Mouse (Mus musculus) layer of hippocampus, adult 2 months (tissue): ENCODE measurements around the gene Wdfy4. TPM values are rescaled to one million over a fixed set of nuclear protein-coding genes. Genes with fewer than 3 reads are reported as not detected.

Source experiments
- DNase-seq, 2 experiments: peaks; one replicate each; pipeline ENCODE4 v3.0.0; 2022; ENCODE audit warnings: low spot score in 2 of 2
- H3K27ac ChIP-seq: fragments of 200-600 bp; 2 replicates; pipeline ENCODE4 v1.8.1; 2022
- H3K4me3 ChIP-seq: fragments of 200-600 bp; 2 replicates; pipeline ENCODE4 v1.8.1; 2022; ENCODE audit warnings: mild to moderate bottlenecking
- CTCF ChIP-seq: fragments of 200-600 bp; conservative IDR thresholded peaks from 2 replicates; pipeline ENCODE4 v1.8.1; 2022; ENCODE audit warnings: antibody characterized with exemption, mild to moderate bottlenecking, moderate library complexity
- total RNA-seq, 2 experiments: library from RNA; stranded (reverse); gene quantifications; 2 replicates each; pipeline ENCODE4 v1.2.3; 2021

Gene Wdfy4
- total RNA-seq, 2 experiments from 2014 or later, result 2.1 to 2.7 TPM

- Histone ChIP-seq H3K4me3 (no peak overlapping the region), H3K27ac (no peak overlapping the region)
- no peak for TF ChIP-seq CTCF
- no peak for DNase-seq
Observed at GRCm38 (mm10) chr14:32964742-32965141, 220.6 kb downstream of the Wdfy4 start.

GRCm38 (mm10) chr14:32960481-32960880 is 224.8 kb downstream of the Wdfy4 start:
- TF ChIP-seq CTCF, result peak; percentile 96
- H3K4me3 ChIP-seq, result no peak overlapping the region
- H3K27ac ChIP-seq, result no peak overlapping the region
- DNase-seq, result peak; percentile 74 to 83

GRCm38 (mm10) chr14:32958671-32959070 is 226.6 kb downstream of the Wdfy4 start:
- TF ChIP-seq CTCF, result no peak
- no peak for DNase-seq
- Histone ChIP-seq H3K4me3 (no peak overlapping the region), H3K27ac (no peak overlapping the region)

DNA sequence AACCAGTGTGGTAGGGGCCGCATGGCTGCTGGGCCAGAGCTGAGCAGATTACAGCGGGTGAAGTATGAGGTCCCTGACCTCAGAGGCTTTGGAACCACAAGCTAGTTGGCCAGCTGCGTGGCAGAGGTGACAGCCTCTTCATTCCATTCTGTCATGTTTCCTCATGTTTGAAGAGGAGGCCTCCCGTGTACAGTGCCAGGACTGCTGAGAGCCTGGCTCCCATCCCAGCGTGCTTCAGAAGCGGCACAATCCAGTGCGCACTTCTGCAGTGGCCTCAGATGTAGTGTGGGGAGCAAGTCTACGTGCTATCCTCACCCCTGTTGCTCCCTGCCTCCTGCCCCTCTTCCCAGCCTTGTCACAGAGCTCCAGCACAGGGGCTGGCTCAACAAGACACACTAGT is 228.8 kb downstream of the Wdfy4 start:
- DNase-seq, result no peak
- TF ChIP-seq CTCF, result no peak
- Histone ChIP-seq H3K27ac (no peak overlapping the region), H3K4me3 (no peak overlapping the region)

DNA sequence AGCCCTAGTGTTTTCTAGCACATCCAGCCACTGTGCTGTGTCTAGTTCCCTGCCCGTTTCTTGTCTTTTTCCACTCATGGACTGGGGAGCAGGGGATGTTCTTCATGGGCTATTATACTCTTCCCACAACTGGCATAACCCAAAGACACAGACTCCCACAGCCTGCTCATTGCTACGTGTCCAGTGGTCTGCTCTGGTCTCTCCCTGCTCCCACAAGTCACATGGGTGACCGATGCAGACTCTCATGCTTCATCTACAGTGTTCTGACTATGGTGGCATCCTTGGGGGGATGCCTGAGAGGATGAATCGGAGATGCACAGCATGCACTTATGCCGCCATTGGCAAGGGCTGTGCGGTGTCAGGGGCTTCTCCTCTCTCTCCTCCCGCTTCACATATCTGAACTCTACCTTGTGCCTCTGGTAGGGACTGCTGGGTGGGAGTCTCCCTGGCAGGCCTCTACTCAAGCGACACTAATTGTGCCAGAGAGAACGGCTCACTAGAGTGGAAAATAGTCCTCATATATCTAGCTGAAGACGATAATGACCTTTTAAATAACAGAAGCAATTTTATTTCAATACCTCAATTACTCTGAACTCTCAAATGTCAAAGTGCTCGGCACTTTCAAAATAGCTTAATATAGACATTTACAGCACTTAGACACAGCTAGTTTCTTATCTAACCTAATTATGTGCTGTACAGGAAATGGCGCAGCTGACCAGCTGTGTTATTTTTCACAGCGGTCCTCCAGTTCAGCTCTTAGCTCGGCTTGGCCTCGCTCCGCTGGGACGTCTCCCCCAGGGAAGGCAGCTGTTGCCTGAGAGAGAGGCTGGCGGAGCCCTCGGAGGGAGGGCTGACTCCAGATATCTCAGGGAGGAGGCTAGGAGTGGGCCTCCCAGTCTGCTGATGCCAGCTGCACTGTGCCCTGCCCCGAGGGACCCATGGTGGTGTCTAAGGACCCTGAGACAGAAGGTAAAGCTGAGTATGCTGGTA is 234.7 kb downstream of the Wdfy4 start:
- no peak overlapping the region for H3K27ac ChIP-seq
- no peak for DNase-seq

DNA sequence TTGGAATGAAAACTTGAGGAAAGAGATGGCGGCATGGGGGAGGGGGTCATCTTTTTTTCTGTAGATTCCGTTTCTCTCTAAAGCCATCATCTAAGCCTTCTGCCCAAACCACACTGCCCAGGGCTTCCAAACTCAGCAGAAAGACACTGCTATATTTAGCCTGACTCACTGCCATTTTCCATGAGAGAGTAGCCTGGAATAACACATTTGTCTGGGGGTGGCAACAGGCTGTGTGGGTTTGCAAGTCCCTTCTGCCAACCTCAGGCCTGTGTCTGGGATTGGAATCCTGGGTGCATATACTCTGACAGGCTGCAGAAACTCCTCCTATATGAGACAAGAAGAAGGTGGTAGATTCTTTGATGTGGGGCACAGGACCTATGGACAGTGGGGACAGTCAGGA is 237.8 kb downstream of the Wdfy4 start:
- TF ChIP-seq CTCF, result no peak
- H3K27ac ChIP-seq, result no peak overlapping the region
- no peak overlapping the region for H3K4me3 ChIP-seq
- peak; percentile 55 to 56 for DNase-seq

More for the DNA sequence above, 234.7 kb downstream of the Wdfy4 start:
- no peak for TF ChIP-seq CTCF
- no peak overlapping the region for H3K4me3 ChIP-seq

- no peak for DNase-seq
- TF ChIP-seq CTCF, result no peak
- H3K4me3 ChIP-seq, result no peak overlapping the region
- no peak overlapping the region for H3K27ac ChIP-seq
Observed at GRCm38 (mm10) chr14:32939217-32939616, 246.1 kb downstream of the Wdfy4 start.

- no peak for TF ChIP-seq CTCF
- H3K4me3 ChIP-seq, result no peak overlapping the region
- DNase-seq, result no peak
- no peak overlapping the region for H3K27ac ChIP-seq
Observed at GRCm38 (mm10) chr14:32934064-32934463, 251.2 kb downstream of the Wdfy4 start.

- DNase-seq, result no peak
- H3K27ac ChIP-seq, result no peak overlapping the region
- no peak overlapping the region for H3K4me3 ChIP-seq
- no peak for TF ChIP-seq CTCF
Observed at GRCm38 (mm10) chr14:32932220-32932619, 253.1 kb downstream of the Wdfy4 start.

- H3K27ac ChIP-seq, result no peak overlapping the region
- TF ChIP-seq CTCF, result no peak
- DNase-seq, result no peak
- no peak overlapping the region for H3K4me3 ChIP-seq
Observed at GRCm38 (mm10) chr14:32931709-32932108, 253.6 kb downstream of the Wdfy4 start.

GRCm38 (mm10) chr14:32923871-32924270 is 261.4 kb downstream of the Wdfy4 start:
- no peak for TF ChIP-seq CTCF

DNA sequence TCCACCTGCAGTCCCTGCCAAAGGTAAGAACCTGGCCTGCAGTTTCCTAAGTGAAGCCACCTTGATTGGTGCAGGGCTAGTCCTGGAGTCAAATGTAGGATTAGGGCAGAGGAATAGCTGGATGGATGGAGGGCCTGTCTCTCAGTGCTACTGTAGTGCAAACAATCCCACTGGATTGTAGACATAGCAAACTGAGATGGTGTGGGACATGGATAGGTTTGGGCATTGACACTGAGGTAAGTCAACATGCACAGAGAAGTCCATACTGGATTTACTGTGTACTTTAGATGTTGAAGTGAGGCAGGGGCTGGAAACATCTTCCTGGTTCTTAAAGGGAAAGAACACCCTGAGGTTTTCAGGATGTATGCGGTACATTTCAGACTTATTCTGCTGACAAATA is 267.4 kb downstream of the Wdfy4 start:
- H3K27ac ChIP-seq, result no peak overlapping the region
- no peak for DNase-seq
- no peak overlapping the region for H3K4me3 ChIP-seq
- no peak for TF ChIP-seq CTCF

More at GRCm38 (mm10) chr14:32923871-32924270, 261.4 kb downstream of the Wdfy4 start:
- no peak overlapping the region for H3K27ac ChIP-seq
- no peak for DNase-seq
- H3K4me3 ChIP-seq, result no peak overlapping the region

DNA sequence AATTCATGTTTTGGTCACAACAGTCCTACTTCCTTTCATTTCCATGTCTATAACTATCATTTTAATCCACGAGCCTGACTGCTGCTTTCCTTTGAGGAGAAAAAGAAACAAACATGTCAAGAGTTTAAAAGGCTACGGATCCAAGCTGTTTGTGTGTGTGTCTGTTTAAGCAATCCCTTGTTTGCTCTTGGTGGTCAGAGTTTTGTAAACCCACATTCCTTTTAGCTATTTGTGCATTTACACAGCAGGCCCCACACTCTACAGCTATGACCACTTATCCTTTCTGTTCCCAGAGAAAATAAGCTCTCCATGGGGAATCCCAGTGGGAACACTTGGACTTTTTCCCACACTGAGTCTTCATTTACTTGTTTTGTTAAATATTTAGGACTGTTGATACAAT is 269.9 kb downstream of the Wdfy4 start:
- Histone ChIP-seq H3K27ac (no peak overlapping the region), H3K4me3 (no peak overlapping the region)
- TF ChIP-seq CTCF, result no peak
- no peak for DNase-seq

GRCm38 (mm10) chr14:32911187-32911586 is 274.1 kb downstream of the Wdfy4 start:
- Histone ChIP-seq H3K27ac (no peak overlapping the region), H3K4me3 (no peak overlapping the region)
- no peak for DNase-seq
- no peak for TF ChIP-seq CTCF

Other genes starting within 250 kb of the Wdfy4 start
- under 1 TPM; 0.28 to 0.29 TPM for gene Lrrc18, start 194.1 kb downstream of the Wdfy4 start, total RNA-seq
- 10 to 100 TPM in 1 of 2 experiments, 1 to 10 TPM in 1; 9.6 to 11.3 TPM for gene Arhgap22, start 28.5 kb upstream of the Wdfy4 start, total RNA-seq